In genomic region chr14:75906931-75907330, GRCm38 (mm10) we compare ENCODE assay signal across 20 mouse cellular contexts. TPM values are rescaled to one million over a fixed set of nuclear protein-coding genes. Genes with fewer than 3 reads are reported as not detected.
"Had no signal": no experiment of that assay in that cellular context is flagged by ENCODE, and none has a peak within 500 bp of the region (broad histone marks: within the 10 kb centered on the region; RNA-seq: fewer than 3 reads in every experiment).

No protein-coding gene starts in this region.

- DNase-seq: liver, postnatal 0 days; lung, adult 2 months; lung, postnatal 10 days; lung, postnatal 36 days; right cerebral cortex, postnatal 25 days; right cerebral cortex, postnatal 4 days; spleen, adult 18-20 months; thymus, adult 18-20 months; thymus, postnatal 14 days; thymus, postnatal 36 days had no signal

- H3K9ac ChIP-seq: liver, embryonic 15.5 days; liver, postnatal 0 days; lung, embryonic 15.5 days; midbrain, embryonic 13.5 days; midbrain, embryonic 15.5 days; neural tube, embryonic 12.5 days had no signal

- H3K4me1 ChIP-seq: liver, embryonic 15.5 days; lung, embryonic 15.5 days; neural tube, embryonic 12.5 days had no signal

- H3K27ac ChIP-seq: liver, embryonic 15.5 days; lung, embryonic 15.5 days; macrophage; midbrain, embryonic 13.5 days; midbrain, embryonic 15.5 days; neural tube, embryonic 12.5 days had no signal

- H3K27me3 ChIP-seq: liver, embryonic 15.5 days; lung, embryonic 15.5 days; megakaryocyte, embryonic 14.5 days; midbrain, embryonic 13.5 days; midbrain, embryonic 15.5 days; neural tube, embryonic 12.5 days had no signal

- H3K36me3 ChIP-seq: midbrain, embryonic 15.5 days had no signal

- H3K4me2 ChIP-seq: liver, embryonic 15.5 days; lung, embryonic 15.5 days; midbrain, embryonic 11.5 days; midbrain, embryonic 13.5 days; midbrain, embryonic 15.5 days; neural tube, embryonic 12.5 days had no signal

- ATAC-seq: liver, postnatal 0 days; midbrain, embryonic 13.5 days; midbrain, embryonic 15.5 days had no signal

- H3K4me3 ChIP-seq: liver, embryonic 15.5 days; lung, embryonic 15.5 days; megakaryocyte, embryonic 14.5 days; midbrain, embryonic 13.5 days; midbrain, embryonic 15.5 days; neural tube, embryonic 12.5 days had no signal

- H3K9me3 ChIP-seq: liver, embryonic 15.5 days; lung, embryonic 15.5 days; midbrain, embryonic 13.5 days; midbrain, embryonic 15.5 days; neural tube, embryonic 12.5 days had no signal

RNA-seq across cellular contexts. Expression of gene Kctd4, which starts 47.9 kb away (rescaled TPM):
- total RNA-seq: monocyte, adult 5-6 weeks had no signal
- polyA plus RNA-seq: macrophage; small intestine, adult 2 months had no signal
